Mouse (Mus musculus): ENCODE results near the gene Glis2. TPM values are rescaled to one million over a fixed set of nuclear protein-coding genes. Genes with fewer than 3 reads are reported as not detected.

The Glis2 gene
- polyA plus RNA-seq, 1 experiment, result 0.01 TPM

- Histone ChIP-seq H3K36me3 (ENCODE audit: control insufficient read depth) (peaks cover 37% of the 10 kb centered on the region), H3K9me3 (ENCODE audit: control insufficient read depth, low read length) (no peaks in the 10 kb centered on the region), H3K27me3 (ENCODE audit: control insufficient read depth) (no peaks in the 10 kb centered on the region), H3K4me3 (replicated peaks) (peak overlapping the region; percentile 81), H3K4me1 (ENCODE audit: control insufficient read depth) (peaks cover 52% of the 10 kb centered on the region)
- no peak for TF ChIP-seq TAL1 (IDR thresholded peaks at IDR 0.05; ENCODE audit: low read length)
- TF ChIP-seq GATA1 (IDR thresholded peaks at IDR 0.05; ENCODE audit: low read length), result no peak
These were observed 29.6 kb downstream of the Glis2 start for GRCm38 (mm10) chr16:4624074-4624473.

- peaks cover 52% of the 10 kb centered on the region for H3K4me1 ChIP-seq (ENCODE audit: control insufficient read depth)
- H3K36me3 ChIP-seq (ENCODE audit: control insufficient read depth), result peaks cover 36% of the 10 kb centered on the region
These were observed 30.1 kb downstream of the Glis2 start, which contains the start of gene Pam16 for GRCm38 (mm10) chr16:4624481-4625110. TSS of gene Pam16 (minus strand) at chr16:4624988.

GRCm38 (mm10) chr16:4627105-4627504 is 32.6 kb downstream of the Glis2 start:
- H3K4me1 ChIP-seq (ENCODE audit: control insufficient read depth), result peaks cover 41% of the 10 kb centered on the region
- H3K27me3 ChIP-seq (ENCODE audit: control insufficient read depth), result no peaks in the 10 kb centered on the region
- TF ChIP-seq GATA1 (IDR thresholded peaks at IDR 0.05; ENCODE audit: low read length), result no peak
- no peak for TF ChIP-seq TAL1 (IDR thresholded peaks at IDR 0.05; ENCODE audit: low read length)
- peaks cover 36% of the 10 kb centered on the region for H3K36me3 ChIP-seq (ENCODE audit: control insufficient read depth)
- no peak overlapping the region for H3K4me3 ChIP-seq (replicated peaks)
- no peaks in the 10 kb centered on the region for H3K9me3 ChIP-seq (ENCODE audit: control insufficient read depth, low read length)

More at GRCm38 (mm10) chr16:4624481-4625110, 30.1 kb downstream of the Glis2 start, which contains the start of gene Pam16:
- peak within 1 kb of the TSS; percentile 81 for H3K4me3 ChIP-seq (replicated peaks)
- H3K9me3 ChIP-seq (ENCODE audit: control insufficient read depth, low read length), result no peaks in the 10 kb centered on the region
- TF ChIP-seq TAL1 (IDR thresholded peaks at IDR 0.05; ENCODE audit: low read length) (no peak), GATA1 (IDR thresholded peaks at IDR 0.05; ENCODE audit: low read length) (no peak)
- no peaks in the 10 kb centered on the region for H3K27me3 ChIP-seq (ENCODE audit: control insufficient read depth)

GRCm38 (mm10) chr16:4628898-4629419 is 34.4 kb downstream of the Glis2 start:
- Histone ChIP-seq H3K27me3 (ENCODE audit: control insufficient read depth) (no peaks in the 10 kb centered on the region), H3K9me3 (ENCODE audit: control insufficient read depth, low read length) (no peaks in the 10 kb centered on the region), H3K36me3 (ENCODE audit: control insufficient read depth) (peaks cover 43% of the 10 kb centered on the region), H3K4me3 (replicated peaks) (no peak overlapping the region), H3K4me1 (ENCODE audit: control insufficient read depth) (peaks cover 24% of the 10 kb centered on the region)
- TF ChIP-seq GATA1 (IDR thresholded peaks at IDR 0.05; ENCODE audit: low read length) (no peak), TAL1 (IDR thresholded peaks at IDR 0.05; ENCODE audit: low read length) (no peak)

- H3K9me3 ChIP-seq (ENCODE audit: control insufficient read depth, low read length), result no peaks in the 10 kb centered on the region
- peaks cover 15% of the 10 kb centered on the region for H3K4me1 ChIP-seq (ENCODE audit: control insufficient read depth)
- H3K36me3 ChIP-seq (ENCODE audit: control insufficient read depth), result peaks cover 53% of the 10 kb centered on the region
- no peaks in the 10 kb centered on the region for H3K27me3 ChIP-seq (ENCODE audit: control insufficient read depth)
- TF ChIP-seq TAL1 (IDR thresholded peaks at IDR 0.05; ENCODE audit: low read length), result no peak
- TF ChIP-seq GATA1 (IDR thresholded peaks at IDR 0.05; ENCODE audit: low read length), result no peak
- no peak overlapping the region for H3K4me3 ChIP-seq (replicated peaks)
These were observed 35.4 kb downstream of the Glis2 start for GRCm38 (mm10) chr16:4629950-4630349.

- no peak for TF ChIP-seq GATA1 (IDR thresholded peaks at IDR 0.05; ENCODE audit: low read length)
- TF ChIP-seq TAL1 (IDR thresholded peaks at IDR 0.05; ENCODE audit: low read length), result no peak
- Histone ChIP-seq H3K36me3 (ENCODE audit: control insufficient read depth) (peaks cover 49% of the 10 kb centered on the region), H3K4me1 (ENCODE audit: control insufficient read depth) (peaks cover 24% of the 10 kb centered on the region), H3K9me3 (ENCODE audit: control insufficient read depth, low read length) (no peaks in the 10 kb centered on the region), H3K27me3 (ENCODE audit: control insufficient read depth) (no peaks in the 10 kb centered on the region), H3K4me3 (replicated peaks) (no peak overlapping the region)
These were observed 37.5 kb downstream of the Glis2 start for GRCm38 (mm10) chr16:4632050-4632449.

- TF ChIP-seq TAL1 (IDR thresholded peaks at IDR 0.05; ENCODE audit: low read length), result no peak
- TF ChIP-seq GATA1 (IDR thresholded peaks at IDR 0.05; ENCODE audit: low read length), result no peak
- Histone ChIP-seq H3K36me3 (ENCODE audit: control insufficient read depth) (peaks cover 44% of the 10 kb centered on the region), H3K27me3 (ENCODE audit: control insufficient read depth) (no peaks in the 10 kb centered on the region), H3K9me3 (ENCODE audit: control insufficient read depth, low read length) (no peaks in the 10 kb centered on the region), H3K4me1 (ENCODE audit: control insufficient read depth) (peaks cover 24% of the 10 kb centered on the region), H3K4me3 (replicated peaks) (no peak overlapping the region)
These were observed 39.1 kb downstream of the Glis2 start for GRCm38 (mm10) chr16:4633661-4634060.

GRCm38 (mm10) chr16:4634681-4635080 is 40.2 kb downstream of the Glis2 start:
- Histone ChIP-seq H3K36me3 (ENCODE audit: control insufficient read depth) (peaks cover 44% of the 10 kb centered on the region), H3K4me1 (ENCODE audit: control insufficient read depth) (peaks cover 33% of the 10 kb centered on the region), H3K27me3 (ENCODE audit: control insufficient read depth) (no peaks in the 10 kb centered on the region), H3K4me3 (replicated peaks) (no peak overlapping the region), H3K9me3 (ENCODE audit: control insufficient read depth, low read length) (no peaks in the 10 kb centered on the region)
- TF ChIP-seq GATA1 (IDR thresholded peaks at IDR 0.05; ENCODE audit: low read length) (no peak), TAL1 (IDR thresholded peaks at IDR 0.05; ENCODE audit: low read length) (no peak)

- H3K9me3 ChIP-seq (ENCODE audit: control insufficient read depth, low read length), result no peaks in the 10 kb centered on the region
- H3K4me1 ChIP-seq (ENCODE audit: control insufficient read depth), result peaks cover 44% of the 10 kb centered on the region
- TF ChIP-seq GATA1 (IDR thresholded peaks at IDR 0.05; ENCODE audit: low read length) (no peak), TAL1 (IDR thresholded peaks at IDR 0.05; ENCODE audit: low read length) (no peak)
- peaks cover 41% of the 10 kb centered on the region for H3K36me3 ChIP-seq (ENCODE audit: control insufficient read depth)
- no peak overlapping the region for H3K4me3 ChIP-seq (replicated peaks)
- no peaks in the 10 kb centered on the region for H3K27me3 ChIP-seq (ENCODE audit: control insufficient read depth)
These were observed 41.2 kb downstream of the Glis2 start for GRCm38 (mm10) chr16:4635760-4636159.
